Mouse (Mus musculus): ENCODE measurements around the gene Gid4.
"Not testable (repeated sequence)": the region's sequence is repeated elsewhere in the genome, so short reads cannot be mapped to it uniquely, and the experiment has no call there.

Gene Gid4

GRCm38 (mm10) chr11:60427628-60428027 is 10.7 kb downstream of the Gid4 start:
- DNase-seq (ENCODE audit: low read depth, low spot score), result no peak

DNA sequence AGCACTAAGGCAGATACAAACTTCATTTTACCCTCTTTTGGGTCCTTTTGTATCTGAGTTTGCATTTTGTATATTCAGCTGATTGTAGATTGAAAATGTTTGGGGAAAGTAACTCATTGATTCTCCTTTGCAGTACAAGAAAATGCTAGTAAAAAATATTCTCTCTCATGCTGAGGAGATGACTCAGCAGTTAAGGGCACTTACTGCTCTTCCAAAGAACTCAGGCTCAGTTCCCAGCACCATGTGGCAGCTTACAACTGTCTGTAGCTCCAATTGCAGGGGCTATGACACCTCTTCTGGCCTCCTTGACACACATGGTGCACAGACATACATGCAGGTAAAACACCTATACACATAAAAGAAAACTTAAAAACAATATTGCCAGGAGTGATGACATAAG is 16.6 kb downstream of the Gid4 start:
- no peak for DNase-seq (ENCODE audit: low read depth, low spot score)

GRCm38 (mm10) chr11:60435133-60435532 is 18.2 kb downstream of the Gid4 start:
- no peak for DNase-seq (ENCODE audit: low read depth, low spot score)

GRCm38 (mm10) chr11:60436618-60437017 is 19.7 kb downstream of the Gid4 start:
- DNase-seq (ENCODE audit: low read depth, low spot score), result no peak

GRCm38 (mm10) chr11:60439621-60440020 is 22.7 kb downstream of the Gid4 start:
- not testable (repeated sequence) for DNase-seq (ENCODE audit: low read depth, low spot score)

- DNase-seq (ENCODE audit: low read depth, low spot score), result no peak
These were observed 23.2 kb downstream of the Gid4 start for GRCm38 (mm10) chr11:60440176-60440575.

- DNase-seq (ENCODE audit: low read depth, low spot score), result no peak
These were observed 26.0 kb downstream of the Gid4 start for GRCm38 (mm10) chr11:60442896-60443295.

DNA sequence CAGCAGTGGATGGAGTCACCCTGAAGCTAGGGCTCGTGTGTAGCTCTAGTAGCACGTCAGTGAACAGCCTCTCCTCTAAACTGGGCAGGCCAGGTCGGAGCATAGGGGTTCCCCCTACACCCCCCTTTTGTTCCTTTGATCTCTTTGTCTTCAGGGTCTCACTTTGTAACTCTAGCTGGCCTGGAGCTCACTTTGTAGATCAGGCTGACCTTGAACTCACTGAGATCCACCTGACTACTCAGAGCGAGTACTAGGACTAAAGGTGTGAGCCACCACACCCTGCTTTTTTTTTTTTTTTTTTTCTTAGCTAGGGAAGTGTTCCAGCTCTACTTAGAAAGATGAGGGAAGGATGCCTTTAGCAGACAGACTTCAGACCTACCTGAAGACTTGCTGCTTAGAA is 27.1 kb downstream of the Gid4 start:
- peak; percentile 61 for DNase-seq (ENCODE audit: low read depth, low spot score)

DNA sequence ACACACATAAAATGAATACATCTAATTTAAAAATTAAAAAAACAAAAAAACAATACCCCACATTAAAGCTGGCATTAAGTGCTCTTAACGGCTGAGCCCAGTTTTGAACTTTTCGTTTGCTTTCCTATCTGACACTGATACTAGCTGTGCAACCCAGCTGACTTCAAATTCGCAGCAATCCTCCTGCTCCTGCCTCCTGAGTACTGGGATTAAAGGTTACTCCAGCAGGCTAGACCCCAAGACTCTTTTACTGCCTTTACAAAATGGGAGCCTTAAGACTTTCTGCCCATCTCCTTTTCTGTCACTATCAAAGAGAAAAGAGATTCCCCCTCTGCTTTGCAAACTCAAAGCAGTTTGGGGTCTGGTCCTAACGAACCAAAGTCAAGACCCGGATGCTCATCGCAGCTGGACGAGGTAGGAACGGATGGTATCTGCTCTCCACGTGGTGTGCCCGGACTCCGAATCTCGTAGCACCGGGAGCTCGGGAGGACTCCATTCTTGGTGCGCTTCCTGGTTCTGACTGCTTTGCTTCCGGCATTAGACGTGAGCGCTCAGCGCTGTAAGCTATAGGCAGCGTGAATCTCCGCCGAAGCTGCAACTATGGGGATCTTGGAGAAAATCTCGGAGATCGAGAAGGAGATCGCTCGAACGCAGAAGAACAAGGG is 37.3 kb downstream of the Gid4 start, which contains the start of gene Drg2:
TSS of gene Drg2 (plus strand) at position 512 of the 665 bp plus-strand sequence.
- peak; percentile 92 for DNase-seq (ENCODE audit: low read depth, low spot score)

DNA sequence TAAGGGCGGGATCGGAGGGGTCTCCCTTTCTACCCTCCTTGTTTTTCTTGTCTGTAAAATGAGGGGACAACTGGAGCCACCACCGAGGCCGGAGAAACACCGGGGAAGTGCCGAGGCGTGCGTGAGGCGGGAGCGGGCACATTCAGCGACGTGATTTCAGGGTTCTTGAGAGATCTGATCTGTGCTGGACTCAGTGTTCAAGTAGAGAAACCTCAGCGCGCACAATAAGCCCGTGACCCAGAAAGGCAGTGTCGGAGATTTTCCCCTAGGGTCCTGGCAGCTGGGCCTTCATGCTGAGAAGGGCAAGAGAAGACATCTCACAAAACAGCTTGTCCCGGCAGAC is 37.8 kb downstream of the Gid4 start:
- no peak for DNase-seq (ENCODE audit: low read depth, low spot score)

DNA sequence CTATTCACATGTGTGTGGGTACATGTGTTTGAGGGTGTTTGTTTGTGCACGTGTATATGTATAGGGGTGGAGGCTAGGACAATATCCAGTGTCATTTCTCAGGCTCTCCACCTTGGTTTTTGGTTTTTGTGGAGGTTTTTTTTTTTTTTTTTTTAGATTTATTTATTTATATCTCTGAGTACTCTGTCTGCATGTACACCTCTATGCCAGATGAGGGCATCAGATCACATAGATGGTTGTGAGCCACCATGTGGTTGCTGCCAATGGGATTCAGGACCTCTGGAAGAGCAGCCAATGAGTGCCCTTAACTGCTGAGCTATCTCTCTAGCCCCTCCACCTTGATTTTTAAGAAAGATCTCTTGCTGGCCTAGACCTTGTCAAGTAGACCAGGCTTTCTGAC is 41.0 kb downstream of the Gid4 start:
- no peak for DNase-seq (ENCODE audit: low read depth, low spot score)

DNA sequence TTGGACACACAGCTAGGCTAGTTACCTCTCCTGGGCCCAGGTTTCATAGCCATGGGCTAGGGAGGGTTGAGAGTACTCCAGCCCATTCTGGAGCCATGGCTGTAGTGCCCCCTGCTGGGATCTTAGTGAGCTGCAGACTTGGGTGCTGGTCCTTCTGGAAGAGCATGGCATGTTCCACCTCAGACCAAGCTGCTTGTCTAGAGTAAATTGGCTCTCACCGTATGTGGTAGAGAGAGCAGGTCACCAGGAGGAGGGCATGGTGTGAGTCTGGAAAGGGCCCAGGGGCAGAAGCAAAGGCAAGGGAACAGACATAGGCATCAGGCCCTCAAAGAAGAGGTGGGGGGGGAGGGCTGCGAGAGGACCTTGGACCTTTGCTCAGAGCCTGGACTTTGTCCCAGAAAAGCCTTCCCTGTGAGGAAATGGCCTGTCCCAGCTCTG is 49.0 kb downstream of the Gid4 start:
- no peak for DNase-seq (ENCODE audit: low read depth, low spot score)

- no peak for DNase-seq (ENCODE audit: low read depth, low spot score)
These were observed 52.1 kb downstream of the Gid4 start, which contains the start of gene Myo15 for GRCm38 (mm10) chr11:60469039-60469438. Myo15 (plus strand) TSS chr11:60469339.

GRCm38 (mm10) chr11:60470743-60471142 is 53.8 kb downstream of the Gid4 start:
- DNase-seq (ENCODE audit: low read depth, low spot score), result no peak

- DNase-seq (ENCODE audit: low read depth, low spot score), result no peak
These were observed 57.6 kb downstream of the Gid4 start for GRCm38 (mm10) chr11:60474534-60474933.

GRCm38 (mm10) chr11:60475668-60476362 is 58.9 kb downstream of the Gid4 start:
- no peak for DNase-seq (ENCODE audit: low read depth, low spot score)

GRCm38 (mm10) chr11:60478121-60478520 is 61.2 kb downstream of the Gid4 start:
- DNase-seq (ENCODE audit: low read depth, low spot score), result peak; percentile 65

GRCm38 (mm10) chr11:60486267-60486666 is 69.3 kb downstream of the Gid4 start:
- DNase-seq (ENCODE audit: low read depth, low spot score), result no peak

DNA sequence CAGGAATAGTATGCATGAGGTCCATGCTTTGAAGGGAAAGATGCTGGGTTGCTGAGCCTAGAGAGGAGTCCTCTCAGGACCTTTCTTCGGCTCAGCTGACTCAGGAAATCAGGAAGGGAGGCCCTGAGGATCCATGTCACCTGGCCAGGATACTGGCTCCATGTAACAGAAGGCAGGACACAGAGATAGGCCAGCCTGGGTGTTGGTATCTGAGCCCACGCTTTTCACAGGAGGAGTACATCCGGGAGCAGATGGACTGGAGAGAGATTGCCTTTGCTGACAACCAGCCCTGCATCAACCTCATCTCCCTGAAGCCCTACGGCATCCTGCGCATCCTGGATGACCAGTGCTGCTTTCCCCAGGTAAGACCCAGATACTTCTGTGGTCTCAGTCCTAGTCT is 75.8 kb downstream of the Gid4 start:
- DNase-seq (ENCODE audit: low read depth, low spot score), result no peak

- no peak for DNase-seq (ENCODE audit: low read depth, low spot score)
These were observed 78.7 kb downstream of the Gid4 start for GRCm38 (mm10) chr11:60495692-60496091.

All from WW6 (cell line).